Mouse (Mus musculus) heart, embryonic 12.5 days (tissue): ENCODE data around the gene Cx3cr1. TPM values are rescaled to one million over a fixed set of nuclear protein-coding genes. Genes with fewer than 3 reads are reported as not detected.

Experiments
- ATAC-seq: fragments of 200-750 bp; cut with Nextera tagmentation; 2 replicates; pipeline ENCODE4 v1.8.0; 2017; ENCODE audit warnings: moderate TSS enrichment, moderate library complexity; ENCODE audit not compliant: insufficient number of reproducible peaks, low FRiP score
- H3K27ac ChIP-seq: fragments of 300-500 bp; sonication (generic); 2 replicates; pipeline ENCODE4 v1.5.1; 2016; ENCODE audit warnings: mild to moderate bottlenecking, moderate library complexity; ENCODE audit not compliant: poor library complexity, severe bottlenecking
- H3K27me3 ChIP-seq: fragments of 300-500 bp; sonication (generic); replicated peaks from 2 replicates; pipeline ENCODE4 v1.6.1; 2016; ENCODE audit warnings: mild to moderate bottlenecking, moderate library complexity
- H3K36me3 ChIP-seq: fragments of 300-500 bp; sonication (generic); 2 replicates; pipeline ENCODE4 v1.6.1; 2016; ENCODE audit warnings: mild to moderate bottlenecking, moderate library complexity
- H3K4me1 ChIP-seq: fragments of 300-500 bp; sonication (generic); replicated peaks from 2 replicates; pipeline ENCODE4 v1.6.1; 2016; ENCODE audit warnings: mild to moderate bottlenecking
- H3K4me2 ChIP-seq: fragments of 300-500 bp; sonication (generic); 2 replicates; pipeline ENCODE4 v1.6.1; 2016; ENCODE audit warnings: mild to moderate bottlenecking, moderate library complexity
- H3K4me3 ChIP-seq: fragments of 300-500 bp; sonication (generic); 2 replicates; pipeline ENCODE4 v1.5.1; 2016; ENCODE audit warnings: mild to moderate bottlenecking
- H3K9ac ChIP-seq: fragments of 300-500 bp; sonication (generic); 2 replicates; pipeline ENCODE4 v1.6.1; 2016; ENCODE audit warnings: mild to moderate bottlenecking, moderate library complexity
- H3K9me3 ChIP-seq: fragments of 300-500 bp; sonication (generic); replicated peaks from 2 replicates; pipeline ENCODE4 v1.6.1; 2016; ENCODE audit warnings: mild to moderate bottlenecking, moderate library complexity
- WGBS: fragments of 180-500 bp; shearing (Covaris S2); methylation state at CpG from one replicate; pipeline ENCODE4 v1.1.7; 2016; 5-methylcytosine and 5-hydroxymethylcytosine counted together
- polyA plus RNA-seq: library from polyadenylated mRNA; unstranded; fragments of >200 nt; fragmentation: Nextera tagmentation; extraction: Ambion mirVana; gene quantifications from 2 replicates; pipeline ENCODE4 v1.2.1, GENCODE M21; 2016

Cx3cr1 gene
- polyA plus RNA-seq, 1 experiment from 2014 or later = 4.9 TPM

GRCm38 (mm10) chr9:119854170-119854569 lies 215.5 kb downstream of the Cx3cr1 start:
- H3K27ac ChIP-seq = no peak overlapping the region
- no peak overlapping the region for H3K4me3 ChIP-seq
- no peaks in the 10 kb centered on the region for H3K27me3 ChIP-seq
- no peaks in the 10 kb centered on the region for H3K36me3 ChIP-seq
- no peak for ATAC-seq
- H3K9ac ChIP-seq = no peak overlapping the region
- peaks cover 10% of the 10 kb centered on the region; the same call in 1 of the 2 replicates for H3K9me3 ChIP-seq
- 60% methylated on average over 8 of the region's 8 CpGs for WGBS
- no peak overlapping the region for H3K4me2 ChIP-seq
- no peaks in the 10 kb centered on the region for H3K4me1 ChIP-seq

- H3K36me3 ChIP-seq = no peaks in the 10 kb centered on the region
- no peaks in the 10 kb centered on the region for H3K4me1 ChIP-seq
- ATAC-seq = no peak
- H3K9ac ChIP-seq = no peak overlapping the region
- H3K9me3 ChIP-seq = peaks cover 8% of the 10 kb centered on the region; the same call in 1 of the 2 replicates
- WGBS = 70% methylated on average over 2 of the region's 2 CpGs
- H3K27me3 ChIP-seq = peaks cover 6% of the 10 kb centered on the region; the same call in 1 of the 2 replicates
- no peak overlapping the region for H3K27ac ChIP-seq
- H3K4me2 ChIP-seq = no peak overlapping the region
- H3K4me3 ChIP-seq = no peak overlapping the region
These were observed 216.4 kb downstream of the Cx3cr1 start for GRCm38 (mm10) chr9:119853071-119853846.

GRCm38 (mm10) chr9:119852347-119853030 lies 217.2 kb downstream of the Cx3cr1 start:
- Histone ChIP-seq H3K36me3 (no peaks in the 10 kb centered on the region), H3K27me3 (peaks cover 8% of the 10 kb centered on the region; the same call in 1 of the 2 replicates), H3K4me2 (no peak overlapping the region), H3K4me3 (no peak overlapping the region), H3K4me1 (no peaks in the 10 kb centered on the region), H3K9ac (no peak overlapping the region), H3K27ac (no peak overlapping the region), H3K9me3 (peaks cover 3% of the 10 kb centered on the region; the same call in 1 of the 2 replicates)
- 79% methylated on average over 10 of the region's 10 CpGs for WGBS
- ATAC-seq = no peak

Other genes starting within 250 kb of the Cx3cr1 start
- gene Scn11a, start 244.4 kb downstream of the Cx3cr1 start, polyA plus RNA-seq = not detected in 2 replicates
- 46.0 and 46.5 TPM in 2 replicates for gene Wdr48, start 175.0 kb downstream of the Cx3cr1 start, polyA plus RNA-seq
- gene Gorasp1, start 132.3 kb downstream of the Cx3cr1 start, polyA plus RNA-seq = 21.7 and 21.8 TPM in 2 replicates
- gene Ttc21a, start 132.3 kb downstream of the Cx3cr1 start, polyA plus RNA-seq = 0.23 and 0.53 TPM in 2 replicates
- 8.2 TPM in 2 replicates for gene Csrnp1, start 85.2 kb downstream of the Cx3cr1 start, polyA plus RNA-seq
- 82.9 and 92.6 TPM in 2 replicates for gene Xirp1, start 46.3 kb downstream of the Cx3cr1 start, polyA plus RNA-seq
- gene Ccr8, start 22.2 kb upstream of the Cx3cr1 start, polyA plus RNA-seq = not detected in 2 replicates
- 24.9 and 26.2 TPM in 2 replicates for gene Slc25a38, start 40.5 kb upstream of the Cx3cr1 start, polyA plus RNA-seq
- 764 and 771 TPM in 2 replicates for gene Rpsa, start 57.8 kb upstream of the Cx3cr1 start, polyA plus RNA-seq
- gene Mobp, start 79.8 kb upstream of the Cx3cr1 start, polyA plus RNA-seq = 0.12 TPM in 1 of 2 replicates, not detected in the other
- 0.95 and 1.1 TPM in 2 replicates for gene Myrip, start 231.6 kb upstream of the Cx3cr1 start, polyA plus RNA-seq